Comparison of ENCODE assay signal across 10 mouse cellular contexts in the genomic region with DNA sequence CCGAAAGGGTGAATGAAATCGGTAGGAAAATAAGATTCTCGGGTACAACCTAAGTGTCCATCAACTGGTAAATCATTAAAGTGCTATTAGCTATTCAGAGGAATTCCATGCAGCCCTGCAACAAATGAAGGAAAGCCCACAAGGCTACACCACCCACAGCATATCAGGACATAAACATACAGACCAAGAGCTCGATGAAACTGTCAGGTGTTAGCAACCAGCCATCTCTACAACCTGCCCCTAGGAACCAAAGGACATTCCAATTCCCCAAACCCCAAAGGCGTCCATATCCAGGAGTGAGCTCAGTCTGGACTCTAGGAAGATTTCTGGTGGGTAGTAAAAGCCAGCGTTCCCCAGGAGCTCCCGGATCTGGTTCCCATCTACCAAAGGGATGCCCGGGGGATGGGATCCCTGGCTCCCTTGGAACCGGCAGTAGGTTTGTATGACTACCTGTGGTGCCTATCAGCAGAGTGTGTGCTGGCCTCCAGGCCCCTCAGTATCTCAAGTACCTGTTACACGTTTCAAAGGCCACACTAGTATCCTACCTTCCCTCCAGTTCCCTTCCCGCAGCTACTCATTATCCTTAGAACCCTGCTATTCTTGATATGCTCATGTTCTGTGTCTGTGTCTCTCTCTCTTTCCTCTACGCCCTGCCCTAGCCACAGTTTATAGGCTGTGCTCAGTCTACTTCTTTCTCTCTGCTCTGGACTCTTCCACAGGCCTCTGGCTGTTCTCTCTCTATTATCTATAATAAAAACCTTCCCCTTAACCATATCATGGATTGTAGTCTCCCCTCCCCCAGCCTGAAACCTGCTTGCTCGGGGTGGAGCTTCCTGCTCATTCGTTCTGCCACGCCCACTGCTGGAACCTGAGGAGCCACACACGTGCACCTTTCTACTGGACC. TPM values are rescaled to one million over a fixed set of nuclear protein-coding genes. Genes with fewer than 3 reads are reported as not detected.
DNase-seq lines count a peak whose midpoint lies in the region; ATAC-seq and TF ChIP-seq lines count a peak whose summit lies in the region.
"Had no signal": no experiment of that assay in that cellular context is flagged by ENCODE, and none has a peak within 500 bp of the region (broad histone marks: within the 10 kb centered on the region; RNA-seq: fewer than 3 reads in every experiment).

No protein-coding gene starts in this region.

- ATAC-seq in kidney, embryonic 16.5 days (ENCODE audit: low FRiP score, low TSS enrichment) = peak; percentile 57
- no peak for ATAC-seq in limb, embryonic 11.5 days (ENCODE audit: insufficient number of reproducible peaks, low FRiP score, low TSS enrichment, low read depth)
- no peak for ATAC-seq in forebrain, embryonic 11.5 days (replicated peaks; ENCODE audit: low FRiP score)

- WGBS in cerebellum, adult 2 months = 47% methylated on average over 16 of the region's 16 CpGs
- 38% methylated on average over 15 of the region's 16 CpGs for WGBS in kidney, embryonic 16.5 days
- 29% methylated on average over 14 of the region's 16 CpGs for WGBS in limb, embryonic 11.5 days
- WGBS in small intestine, adult 2 months = 22% methylated on average over 15 of the region's 16 CpGs
- WGBS in forebrain, embryonic 11.5 days = 39% methylated on average over 14 of the region's 16 CpGs

- H3K27ac ChIP-seq in cerebellum, adult 2 months (ENCODE audit: insufficient read depth, low read length) = no peak overlapping the region
- peak overlapping the region; percentile 82 for H3K27ac ChIP-seq in kidney, embryonic 16.5 days (ENCODE audit: low read length)
- no peak overlapping the region for H3K27ac ChIP-seq in limb, embryonic 11.5 days (replicated peaks; ENCODE audit: low read depth, low read length)
- H3K27ac ChIP-seq in small intestine, adult 2 months (ENCODE audit: insufficient read depth, low read depth, low read length) = peak overlapping the region; percentile 86
- H3K27ac ChIP-seq in forebrain, embryonic 11.5 days (ENCODE audit: low read depth, low read length) = no peak overlapping the region
- H3K27ac ChIP-seq: midbrain, embryonic 12.5 days had no signal

- no peaks in the 10 kb centered on the region for H3K27me3 ChIP-seq in cerebellum, adult 2 months (ENCODE audit: control insufficient read depth, insufficient read depth, low read length)
- H3K27me3 ChIP-seq in kidney, embryonic 16.5 days (ENCODE audit: insufficient read depth, low read length) = no peaks in the 10 kb centered on the region
- no peaks in the 10 kb centered on the region for H3K27me3 ChIP-seq in limb, embryonic 11.5 days (ENCODE audit: control insufficient read depth, insufficient read depth, low read length)
- no peaks in the 10 kb centered on the region for H3K27me3 ChIP-seq in small intestine, adult 2 months (ENCODE audit: control insufficient read depth, insufficient read depth, low read length)
- no peaks in the 10 kb centered on the region for H3K27me3 ChIP-seq in forebrain, embryonic 11.5 days (ENCODE audit: control insufficient read depth, insufficient read depth, low read length)
- H3K27me3 ChIP-seq: midbrain, embryonic 12.5 days had no signal

- no peak for TF ChIP-seq POLR2A in cerebellum, adult 2 months (IDR thresholded peaks at IDR 0.05; ENCODE audit: borderline replicate concordance, insufficient read depth, low read length)
- no peak for TF ChIP-seq POLR2A in small intestine, adult 2 months (IDR thresholded peaks at IDR 0.05; ENCODE audit: low read depth, low read length)

- H3K4me2 ChIP-seq in kidney, embryonic 16.5 days (replicated peaks; ENCODE audit: low read depth, low read length) = peak overlapping the region; percentile 37
- H3K4me2 ChIP-seq in limb, embryonic 11.5 days (ENCODE audit: low read depth, severe bottlenecking) = 0 out of 2 replicates have a peak overlapping the region, but pooled peaks have one; percentile 7
- no peak overlapping the region for H3K4me2 ChIP-seq in forebrain, embryonic 11.5 days (ENCODE audit: low read depth, low read length, severe bottlenecking)
- H3K4me2 ChIP-seq: midbrain, embryonic 12.5 days had no signal

- H3K4me1 ChIP-seq in cerebellum, adult 2 months (ENCODE audit: control insufficient read depth, insufficient read depth, low read length) = peaks cover 8% of the 10 kb centered on the region; the same call in 1 of the 2 replicates
- peaks cover 7% of the 10 kb centered on the region for H3K4me1 ChIP-seq in kidney, embryonic 16.5 days (ENCODE audit: insufficient read depth, low read length)
- H3K4me1 ChIP-seq in limb, embryonic 11.5 days (ENCODE audit: control insufficient read depth, insufficient read depth, low read length) = peaks cover 5% of the 10 kb centered on the region; the same call in 1 of the 2 replicates
- H3K4me1 ChIP-seq in small intestine, adult 2 months (ENCODE audit: control insufficient read depth, insufficient read depth, insufficient read length, low read length) = peaks cover 10% of the 10 kb centered on the region; the same call in 1 of the 2 replicates
- no peaks in the 10 kb centered on the region for H3K4me1 ChIP-seq in forebrain, embryonic 11.5 days (replicated peaks; ENCODE audit: control insufficient read depth, insufficient read depth, low read length)
- H3K4me1 ChIP-seq: midbrain, embryonic 12.5 days had no signal

- H3K4me3 ChIP-seq in cerebellum, adult 2 months (replicated peaks; ENCODE audit: insufficient read depth, low read depth, low read length) = no peak overlapping the region
- H3K4me3 ChIP-seq in kidney, embryonic 16.5 days (ENCODE audit: low read length) = no peak overlapping the region
- no peak overlapping the region for H3K4me3 ChIP-seq in limb, embryonic 11.5 days (ENCODE audit: low read depth, low read length)
- H3K4me3 ChIP-seq in small intestine, adult 2 months (ENCODE audit: low read depth, low read length) = no peak overlapping the region
- no peak overlapping the region for H3K4me3 ChIP-seq in forebrain, embryonic 11.5 days (ENCODE audit: low read depth, low read length)
- H3K4me3 ChIP-seq: midbrain, embryonic 12.5 days had no signal

- no peaks in the 10 kb centered on the region for H3K36me3 ChIP-seq in kidney, embryonic 16.5 days (ENCODE audit: insufficient read depth, low read length)
- no peaks in the 10 kb centered on the region for H3K36me3 ChIP-seq in limb, embryonic 11.5 days (ENCODE audit: control insufficient read depth, insufficient read depth, low read length)
- no peaks in the 10 kb centered on the region for H3K36me3 ChIP-seq in small intestine, adult 2 months (ENCODE audit: control insufficient read depth, insufficient read depth, low read length)
- no peaks in the 10 kb centered on the region for H3K36me3 ChIP-seq in forebrain, embryonic 11.5 days (ENCODE audit: control insufficient read depth, insufficient read depth, low read length)
- H3K36me3 ChIP-seq: midbrain, embryonic 12.5 days had no signal

- no peak overlapping the region; the same call in 1 of the 2 replicates for H3K9ac ChIP-seq in kidney, embryonic 16.5 days (replicated peaks; ENCODE audit: low read length)
- no peak overlapping the region for H3K9ac ChIP-seq in limb, embryonic 11.5 days (ENCODE audit: low read length)
- no peak overlapping the region for H3K9ac ChIP-seq in forebrain, embryonic 11.5 days (ENCODE audit: low read length)
- H3K9ac ChIP-seq: midbrain, embryonic 12.5 days had no signal

- DNase-seq in cerebellum, adult 9-11 months = peak; percentile 14
- no peak for DNase-seq in cerebellum, adult 2 months
- DNase-seq in kidney, postnatal 10 days = no peak
- DNase-seq in limb, embryonic 11.5 days (ENCODE audit: low spot score) = peak; percentile 38
- no peak for DNase-seq in layer of hippocampus, postnatal 25 days (ENCODE audit: extremely low spot score in 1 of 2, low spot score in 1 of 2)
- no peak for DNase-seq in forebrain, embryonic 11.5 days (ENCODE audit: low spot score)
- DNase-seq: spleen, adult 18-20 months had no signal

- TF ChIP-seq CTCF in cerebellum, adult 2 months (IDR thresholded peaks at IDR 0.05; ENCODE audit: borderline replicate concordance, insufficient read depth, low read depth, low read length) = no peak
- no peak for TF ChIP-seq CTCF in small intestine, adult 2 months (IDR thresholded peaks at IDR 0.05; ENCODE audit: extremely low read depth, insufficient read length, insufficient replicate concordance, low read depth, low read length)

- H3K9me3 ChIP-seq in kidney, embryonic 16.5 days (ENCODE audit: low read length) = no peaks in the 10 kb centered on the region
- H3K9me3 ChIP-seq in limb, embryonic 11.5 days (ENCODE audit: control insufficient read depth, low read length) = no peaks in the 10 kb centered on the region
- H3K9me3 ChIP-seq in forebrain, embryonic 11.5 days (ENCODE audit: control insufficient read depth, low read length) = no peaks in the 10 kb centered on the region
- H3K9me3 ChIP-seq: midbrain, embryonic 12.5 days had no signal

RNA-seq across cellular contexts. Expression of a gene that starts 23.4 kb away (rescaled TPM):
- 375 and 390 TPM in 2 replicates for polyA plus RNA-seq in cerebellum, adult 2 months (2012; rRNA removed)
- 739 and 758 TPM in 2 replicates for polyA plus RNA-seq in kidney, embryonic 16.5 days (2015; fragmentation: Nextera tagmentation; extraction: Ambion mirVana)
- polyA plus RNA-seq in limb, embryonic 11.5 days (2014; fragmentation: Nextera tagmentation; extraction: Ambion mirVana) = 620 and 621 TPM in 2 replicates
- polyA plus RNA-seq in small intestine, adult 2 months (2012; rRNA removed) = 11.5 and 25.9 TPM in 2 replicates
- total RNA-seq in layer of hippocampus, postnatal 25 days (2021) = 100 to 1,000 TPM; 307 to 339 TPM
- 623 and 626 TPM in 2 replicates for polyA plus RNA-seq in forebrain, embryonic 11.5 days (2014; fragmentation: Nextera tagmentation; extraction: Ambion mirVana)

RNA-seq across cellular contexts. Expression of a gene that starts 28.6 kb away (rescaled TPM):
- polyA plus RNA-seq in cerebellum, adult 2 months (2012; rRNA removed) = not detected in 2 replicates
- polyA plus RNA-seq in kidney, embryonic 16.5 days (2015; fragmentation: Nextera tagmentation; extraction: Ambion mirVana) = not detected in 2 replicates
- polyA plus RNA-seq in limb, embryonic 11.5 days (2014; fragmentation: Nextera tagmentation; extraction: Ambion mirVana) = not detected in 2 replicates
- 23.4 TPM in 1 of 2 replicates, not detected in the other for polyA plus RNA-seq in small intestine, adult 2 months (2012; rRNA removed)
- total RNA-seq in layer of hippocampus, postnatal 25 days (2021) = not detected
- not detected in 2 replicates for polyA plus RNA-seq in forebrain, embryonic 11.5 days (2014; fragmentation: Nextera tagmentation; extraction: Ambion mirVana)
- polyA plus RNA-seq: midbrain, embryonic 12.5 days had no signal

RNA-seq across cellular contexts. Expression of a gene that starts 49.4 kb away (rescaled TPM):
- polyA plus RNA-seq in cerebellum, adult 2 months (2012; rRNA removed) = not detected in 2 replicates
- polyA plus RNA-seq in kidney, embryonic 16.5 days (2015; fragmentation: Nextera tagmentation; extraction: Ambion mirVana) = not detected in 2 replicates
- polyA plus RNA-seq in limb, embryonic 11.5 days (2014; fragmentation: Nextera tagmentation; extraction: Ambion mirVana) = not detected in 2 replicates
- 42.4 and 23,172 TPM in 2 replicates for polyA plus RNA-seq in small intestine, adult 2 months (2012; rRNA removed)
- total RNA-seq in layer of hippocampus, postnatal 25 days (2021) = not detected
- not detected in 2 replicates for polyA plus RNA-seq in forebrain, embryonic 11.5 days (2014; fragmentation: Nextera tagmentation; extraction: Ambion mirVana)
- polyA plus RNA-seq: midbrain, embryonic 12.5 days had no signal

Comparison
In these comparisons a context has a peak if more than half of its experiments do, and no peak if none do; other contexts are left out.
1. DNase-seq: peak in cerebellum, adult 9-11 months (single experiment) and limb, embryonic 11.5 days (single experiment); none in cerebellum, adult 2 months (0 of 2), kidney, postnatal 10 days (single experiment), layer of hippocampus, postnatal 25 days (0 of 2) and forebrain, embryonic 11.5 days (single experiment).
2. H3K27ac ChIP-seq: peak in kidney, embryonic 16.5 days (single experiment) and small intestine, adult 2 months (single experiment); none in cerebellum, adult 2 months (single experiment), limb, embryonic 11.5 days (single experiment) and forebrain, embryonic 11.5 days (single experiment).
3. RNA of a gene that starts 23.4 kb away (polyA plus RNA-seq): 739 to 758 TPM in kidney, embryonic 16.5 days, 623 to 626 TPM in forebrain, embryonic 11.5 days, 620 to 621 TPM in limb, embryonic 11.5 days and 375 to 390 TPM in cerebellum, adult 2 months; 11.5 to 25.9 TPM in small intestine, adult 2 months; every median in the first group is over 10 times any median in the second.
4. RNA of a gene that starts 49.4 kb away (polyA plus RNA-seq): 42.4 to 23,172 TPM in small intestine, adult 2 months; not detected in cerebellum, adult 2 months, not detected in kidney, embryonic 16.5 days, not detected in limb, embryonic 11.5 days and not detected in forebrain, embryonic 11.5 days; every median in the first group is over 10 times any median in the second.